Mouse (Mus musculus): ENCODE results near the gene Adamts8. TPM values are rescaled to one million over a fixed set of nuclear protein-coding genes. Genes with fewer than 3 reads are reported as not detected.

Gene Adamts8
- polyA plus RNA-seq, 1 experiment from 2014 or later, result 0.49 TPM

GRCm38 (mm10) chr9:30907677-30908295, 34.6 kb upstream of the Adamts8 start:
- Histone ChIP-seq H3K4me2 (ENCODE audit: low read depth, low read length, severe bottlenecking) (no peak overlapping the region), H3K9me3 (ENCODE audit: control insufficient read depth, low read length) (no peaks in the 10 kb centered on the region), H3K4me1 (replicated peaks; ENCODE audit: control insufficient read depth, insufficient read depth, low read length) (no peaks in the 10 kb centered on the region), H3K4me3 (ENCODE audit: low read depth, low read length) (no peak overlapping the region), H3K36me3 (ENCODE audit: control insufficient read depth, insufficient read depth, low read length) (no peaks in the 10 kb centered on the region), H3K27ac (ENCODE audit: low read depth, low read length) (no peak overlapping the region), H3K9ac (ENCODE audit: low read length) (no peak overlapping the region), H3K27me3 (ENCODE audit: control insufficient read depth, insufficient read depth, low read length) (no peaks in the 10 kb centered on the region)
- ATAC-seq (replicated peaks; ENCODE audit: low FRiP score) (no peak), DNase-seq (ENCODE audit: low spot score) (no peak)
- 49% methylated on average over 5 of the region's 5 CpGs for WGBS

- Histone ChIP-seq H3K9me3 (ENCODE audit: control insufficient read depth, low read length) (no peaks in the 10 kb centered on the region), H3K27me3 (ENCODE audit: control insufficient read depth, insufficient read depth, low read length) (no peaks in the 10 kb centered on the region), H3K36me3 (ENCODE audit: control insufficient read depth, insufficient read depth, low read length) (no peaks in the 10 kb centered on the region), H3K27ac (ENCODE audit: low read depth, low read length) (no peak overlapping the region), H3K4me2 (ENCODE audit: low read depth, low read length, severe bottlenecking) (no peak overlapping the region), H3K4me1 (replicated peaks; ENCODE audit: control insufficient read depth, insufficient read depth, low read length) (no peaks in the 10 kb centered on the region), H3K9ac (ENCODE audit: low read length) (no peak overlapping the region), H3K4me3 (ENCODE audit: low read depth, low read length) (no peak overlapping the region)
- 93% methylated on average over 5 of the region's 5 CpGs for WGBS
- no peak for DNase-seq (ENCODE audit: low spot score)
- no peak for ATAC-seq (replicated peaks; ENCODE audit: low FRiP score)
Observed at GRCm38 (mm10) chr9:30908296-30908690, 34.1 kb upstream of the Adamts8 start.

GRCm38 (mm10) chr9:30908973-30909372, 33.4 kb upstream of the Adamts8 start:
- Histone ChIP-seq H3K36me3 (ENCODE audit: control insufficient read depth, insufficient read depth, low read length) (no peaks in the 10 kb centered on the region), H3K9me3 (ENCODE audit: control insufficient read depth, low read length) (no peaks in the 10 kb centered on the region), H3K27me3 (ENCODE audit: control insufficient read depth, insufficient read depth, low read length) (no peaks in the 10 kb centered on the region), H3K4me2 (ENCODE audit: low read depth, low read length, severe bottlenecking) (no peak overlapping the region), H3K9ac (ENCODE audit: low read length) (no peak overlapping the region), H3K4me3 (ENCODE audit: low read depth, low read length) (no peak overlapping the region), H3K27ac (ENCODE audit: low read depth, low read length) (no peak overlapping the region), H3K4me1 (replicated peaks; ENCODE audit: control insufficient read depth, insufficient read depth, low read length) (no peaks in the 10 kb centered on the region)
- 84% methylated on average over 5 of the region's 5 CpGs for WGBS
- DNase-seq (ENCODE audit: low spot score) (no peak), ATAC-seq (replicated peaks; ENCODE audit: low FRiP score) (no peak)

- no peak for DNase-seq (ENCODE audit: low spot score)
- no peaks in the 10 kb centered on the region for H3K9me3 ChIP-seq (ENCODE audit: control insufficient read depth, low read length)
- H3K4me2 ChIP-seq (ENCODE audit: low read depth, low read length, severe bottlenecking), result no peak overlapping the region
- no peaks in the 10 kb centered on the region for H3K27me3 ChIP-seq (ENCODE audit: control insufficient read depth, insufficient read depth, low read length)
- H3K27ac ChIP-seq (ENCODE audit: low read depth, low read length), result no peak overlapping the region
- no peaks in the 10 kb centered on the region for H3K4me1 ChIP-seq (replicated peaks; ENCODE audit: control insufficient read depth, insufficient read depth, low read length)
- 91% methylated on average over 5 of the region's 5 CpGs for WGBS
- no peak for ATAC-seq (replicated peaks; ENCODE audit: low FRiP score)
- H3K36me3 ChIP-seq (ENCODE audit: control insufficient read depth, insufficient read depth, low read length), result no peaks in the 10 kb centered on the region
- no peak overlapping the region for H3K9ac ChIP-seq (ENCODE audit: low read length)
- H3K4me3 ChIP-seq (ENCODE audit: low read depth, low read length), result no peak overlapping the region
Observed at GRCm38 (mm10) chr9:30910491-30910890, 31.9 kb upstream of the Adamts8 start.

GRCm38 (mm10) chr9:30912161-30912560, 30.2 kb upstream of the Adamts8 start:
- 74% methylated on average over 3 of the region's 3 CpGs for WGBS
- no peaks in the 10 kb centered on the region for H3K9me3 ChIP-seq (ENCODE audit: control insufficient read depth, low read length)
- H3K27me3 ChIP-seq (ENCODE audit: control insufficient read depth, insufficient read depth, low read length), result no peaks in the 10 kb centered on the region
- DNase-seq (ENCODE audit: low spot score) (no peak), ATAC-seq (replicated peaks; ENCODE audit: low FRiP score) (no peak)
- H3K4me2 ChIP-seq (ENCODE audit: low read depth, low read length, severe bottlenecking), result no peak overlapping the region
- H3K9ac ChIP-seq (ENCODE audit: low read length), result no peak overlapping the region
- no peaks in the 10 kb centered on the region for H3K4me1 ChIP-seq (replicated peaks; ENCODE audit: control insufficient read depth, insufficient read depth, low read length)
- H3K27ac ChIP-seq (ENCODE audit: low read depth, low read length), result no peak overlapping the region
- no peaks in the 10 kb centered on the region for H3K36me3 ChIP-seq (ENCODE audit: control insufficient read depth, insufficient read depth, low read length)
- H3K4me3 ChIP-seq (ENCODE audit: low read depth, low read length), result no peak overlapping the region

GRCm38 (mm10) chr9:30913429-30913828, 28.9 kb upstream of the Adamts8 start:
- DNase-seq (ENCODE audit: low spot score) (no peak), ATAC-seq (replicated peaks; ENCODE audit: low FRiP score) (no peak)
- 77% methylated on average over 3 of the region's 3 CpGs for WGBS
- Histone ChIP-seq H3K9ac (ENCODE audit: low read length) (no peak overlapping the region), H3K27ac (ENCODE audit: low read depth, low read length) (no peak overlapping the region), H3K36me3 (ENCODE audit: control insufficient read depth, insufficient read depth, low read length) (no peaks in the 10 kb centered on the region), H3K4me2 (ENCODE audit: low read depth, low read length, severe bottlenecking) (no peak overlapping the region), H3K27me3 (ENCODE audit: control insufficient read depth, insufficient read depth, low read length) (no peaks in the 10 kb centered on the region), H3K9me3 (ENCODE audit: control insufficient read depth, low read length) (no peaks in the 10 kb centered on the region), H3K4me1 (replicated peaks; ENCODE audit: control insufficient read depth, insufficient read depth, low read length) (no peaks in the 10 kb centered on the region), H3K4me3 (ENCODE audit: low read depth, low read length) (no peak overlapping the region)

GRCm38 (mm10) chr9:30914241-30914640, 28.1 kb upstream of the Adamts8 start:
- ATAC-seq (replicated peaks; ENCODE audit: low FRiP score) (no peak), DNase-seq (ENCODE audit: low spot score) (no peak)
- Histone ChIP-seq H3K9me3 (ENCODE audit: control insufficient read depth, low read length) (no peaks in the 10 kb centered on the region), H3K9ac (ENCODE audit: low read length) (no peak overlapping the region), H3K27me3 (ENCODE audit: control insufficient read depth, insufficient read depth, low read length) (no peaks in the 10 kb centered on the region), H3K4me3 (ENCODE audit: low read depth, low read length) (no peak overlapping the region), H3K36me3 (ENCODE audit: control insufficient read depth, insufficient read depth, low read length) (no peaks in the 10 kb centered on the region), H3K27ac (ENCODE audit: low read depth, low read length) (no peak overlapping the region), H3K4me1 (replicated peaks; ENCODE audit: control insufficient read depth, insufficient read depth, low read length) (no peaks in the 10 kb centered on the region), H3K4me2 (ENCODE audit: low read depth, low read length, severe bottlenecking) (no peak overlapping the region)
- WGBS, result 90% methylated on average over 2 of the region's 2 CpGs

- Histone ChIP-seq H3K4me1 (replicated peaks; ENCODE audit: control insufficient read depth, insufficient read depth, low read length) (peaks cover 1% of the 10 kb centered on the region; the same call in 1 of the 2 replicates), H3K9ac (ENCODE audit: low read length) (no peak overlapping the region), H3K4me3 (ENCODE audit: low read depth, low read length) (no peak overlapping the region), H3K27me3 (ENCODE audit: control insufficient read depth, insufficient read depth, low read length) (peaks cover 11% of the 10 kb centered on the region), H3K27ac (ENCODE audit: low read depth, low read length) (no peak overlapping the region), H3K4me2 (ENCODE audit: low read depth, low read length, severe bottlenecking) (no peak overlapping the region), H3K36me3 (ENCODE audit: control insufficient read depth, insufficient read depth, low read length) (no peaks in the 10 kb centered on the region), H3K9me3 (ENCODE audit: control insufficient read depth, low read length) (no peaks in the 10 kb centered on the region)
- 90% methylated on average over 6 of the region's 6 CpGs for WGBS
- DNase-seq (ENCODE audit: low spot score) (no peak), ATAC-seq (replicated peaks; ENCODE audit: low FRiP score) (no peak)
Observed at GRCm38 (mm10) chr9:30916266-30916968, 25.9 kb upstream of the Adamts8 start.

Measured in forebrain, embryonic 11.5 days (tissue).